24 mouse cellular contexts compared by ENCODE assay signal in genomic region chr6:148363162-148363561, GRCm38 (mm10).
A peak's percentile ranks its signal among the peaks of the same experiment; 100 is the strongest.
DNase-seq lines count a peak whose midpoint lies in the region; ATAC-seq and TF ChIP-seq lines count a peak whose summit lies in the region.
"Had no signal": no experiment of that assay in that cellular context is flagged by ENCODE, and none has a peak within 500 bp of the region (broad histone marks: within the 10 kb centered on the region; RNA-seq: fewer than 3 reads in every experiment).

No protein-coding gene starts in this region.

- peak overlapping the region; percentile 58; the same call in 1 of the 2 replicates for H3K27ac ChIP-seq in left cerebral cortex, adult 2 months
- peak overlapping the region; percentile 32; the same call in 1 of the 2 replicates for H3K27ac ChIP-seq in kidney, embryonic 16.5 days (ENCODE audit: low read length)
- H3K27ac ChIP-seq: forebrain, embryonic 10.5 days; neural tube, embryonic 15.5 days; stomach, embryonic 15.5 days had no signal

- intact Hi-C loops in left cerebral cortex, adult 2 months (cut with DNase I), result no loop called here

- no peaks in the 10 kb centered on the region for H3K27me3 ChIP-seq in kidney, embryonic 16.5 days (ENCODE audit: insufficient read depth, low read length)
- H3K27me3 ChIP-seq: neural tube, embryonic 15.5 days; stomach, embryonic 15.5 days had no signal

- H3K4me1 ChIP-seq in kidney, embryonic 16.5 days (ENCODE audit: insufficient read depth, low read length), result peaks cover 12% of the 10 kb centered on the region
- H3K4me1 ChIP-seq: stomach, embryonic 15.5 days had no signal

- whole genome bisulfite sequencing in kidney, embryonic 16.5 days, result 57% methylated on average over 1 of the region's 1 CpGs

- no peak for ATAC-seq in kidney, embryonic 16.5 days (ENCODE audit: low FRiP score, low TSS enrichment)
- ATAC-seq: activated CD4-positive, CD25-positive, alpha-beta regulatory T cell, adult 4 months; forebrain, embryonic 16.5 days; inflammation-experienced regulatory T-cells, adult 6 months; liver, postnatal 0 days had no signal

- no peak overlapping the region for H3K4me2 ChIP-seq in kidney, embryonic 16.5 days (replicated peaks; ENCODE audit: low read depth, low read length)
- H3K4me2 ChIP-seq: heart, embryonic 11.5 days; liver, embryonic 11.5 days; neural tube, embryonic 15.5 days; stomach, embryonic 15.5 days had no signal

- no peak for TF ChIP-seq CTCF in left cerebral cortex, adult 2 months (IDR thresholded peaks at IDR 0.05)

- H3K36me3 ChIP-seq in kidney, embryonic 16.5 days (ENCODE audit: insufficient read depth, low read length), result no peaks in the 10 kb centered on the region
- H3K36me3 ChIP-seq: forebrain, embryonic 10.5 days; stomach, embryonic 15.5 days had no signal

- H3K9me3 ChIP-seq in kidney, embryonic 16.5 days (ENCODE audit: low read length), result no peaks in the 10 kb centered on the region
- H3K9me3 ChIP-seq: forebrain, embryonic 10.5 days; neural tube, embryonic 15.5 days; stomach, embryonic 15.5 days had no signal

- peak; percentile 27 for DNase-seq in kidney, adult 11 months
- no peak for DNase-seq in kidney, postnatal 10 days
- no peak for DNase-seq in left cerebral cortex, adult 2 months (ENCODE audit: extremely low spot score in 1 of 2, low spot score in 2 of 2)
- no peak for DNase-seq in left cerebral cortex, adult 8-10 months (ENCODE audit: low spot score in 2 of 2)
- peak; percentile 11 to 29 for DNase-seq in kidney, postnatal 36 days
- no peak for DNase-seq in liver
- DNase-seq: adrenal gland, adult 8-10 months; cerebellum, adult 18-20 months; cerebellum, postnatal 14 days; gastrocnemius, postnatal 10 days; heart, postnatal 10 days; liver, postnatal 0 days; lung, postnatal 36 days; thymus, postnatal 25 days had no signal

- no peak overlapping the region for H3K4me3 ChIP-seq in left cerebral cortex, adult 2 months
- H3K4me3 ChIP-seq in kidney, embryonic 16.5 days (ENCODE audit: low read length), result no peak overlapping the region
- H3K4me3 ChIP-seq: forebrain, embryonic 10.5 days; megakaryocyte, embryonic 14.5 days; neural tube, embryonic 15.5 days; stomach, embryonic 15.5 days had no signal

- H3K9ac ChIP-seq in kidney, embryonic 16.5 days (replicated peaks; ENCODE audit: low read length), result no peak overlapping the region
- H3K9ac ChIP-seq: liver, postnatal 0 days; neural tube, embryonic 15.5 days; stomach, embryonic 15.5 days had no signal

Comparison
In these comparisons a context has a peak if more than half of its experiments do, and no peak if none do; other contexts are left out.
1. DNase-seq: peak in kidney, adult 11 months (single experiment) and kidney, postnatal 36 days (2 of 2); none in kidney, postnatal 10 days (single experiment), left cerebral cortex, adult 2 months (0 of 2), left cerebral cortex, adult 8-10 months (0 of 2) and liver (single experiment).